Mouse (Mus musculus) cortical plate, adult 2 months (tissue): ENCODE data around the gene Pmm1. TPM values are rescaled to one million over a fixed set of nuclear protein-coding genes. Genes with fewer than 3 reads are reported as not detected.
A peak's percentile ranks its signal among the peaks of the same experiment; 100 is the strongest.
"Not testable (repeated sequence)": the region's sequence is repeated elsewhere in the genome, so short reads cannot be mapped to it uniquely, and the experiment has no call there.

Experiments
- H3K27ac ChIP-seq: fragments of 200-500 bp; 2 replicates; pipeline ENCODE4 v1.5.1; 2012; ENCODE audit warnings: low read length, control low read depth, inconsistent platforms; ENCODE audit not compliant: insufficient read depth
- H3K4me1 ChIP-seq: fragments of 200-500 bp; 2 replicates; pipeline ENCODE4 v1.6.1; 2011; ENCODE audit warnings: low read length; ENCODE audit not compliant: control insufficient read depth, insufficient read depth
- H3K4me3 ChIP-seq: fragments of 200-500 bp; 2 replicates; pipeline ENCODE4 v1.5.1; 2011; ENCODE audit warnings: mild to moderate bottlenecking, low read length, control low read depth; ENCODE audit not compliant: insufficient read depth
- CTCF ChIP-seq: fragments of 200-500 bp; IDR thresholded peaks from 2 replicates; pipeline ENCODE4 v1.5.1; 2011; ENCODE audit warnings: mild to moderate bottlenecking, control low read depth, low read length; ENCODE audit not compliant: insufficient read depth; ENCODE audit errors: extremely low read depth
- POLR2A ChIP-seq: fragments of 200-500 bp; IDR thresholded peaks from 2 replicates; pipeline ENCODE4 v1.6.1; 2011; ENCODE audit warnings: mild to moderate bottlenecking, low read length, control low read depth; ENCODE audit not compliant: insufficient read depth; ENCODE audit errors: extremely low read depth
- polyA plus RNA-seq: library from polyadenylated mRNA; depleted of rRNA; stranded (reverse); fragments of >200 nt; gene quantifications from 2 replicates; pipeline ENCODE4 v1.2.3, GENCODE M21; 2012; rRNA removed

The Pmm1 gene
- polyA plus RNA-seq: 294 and 300 TPM in 2 replicates

DNA sequence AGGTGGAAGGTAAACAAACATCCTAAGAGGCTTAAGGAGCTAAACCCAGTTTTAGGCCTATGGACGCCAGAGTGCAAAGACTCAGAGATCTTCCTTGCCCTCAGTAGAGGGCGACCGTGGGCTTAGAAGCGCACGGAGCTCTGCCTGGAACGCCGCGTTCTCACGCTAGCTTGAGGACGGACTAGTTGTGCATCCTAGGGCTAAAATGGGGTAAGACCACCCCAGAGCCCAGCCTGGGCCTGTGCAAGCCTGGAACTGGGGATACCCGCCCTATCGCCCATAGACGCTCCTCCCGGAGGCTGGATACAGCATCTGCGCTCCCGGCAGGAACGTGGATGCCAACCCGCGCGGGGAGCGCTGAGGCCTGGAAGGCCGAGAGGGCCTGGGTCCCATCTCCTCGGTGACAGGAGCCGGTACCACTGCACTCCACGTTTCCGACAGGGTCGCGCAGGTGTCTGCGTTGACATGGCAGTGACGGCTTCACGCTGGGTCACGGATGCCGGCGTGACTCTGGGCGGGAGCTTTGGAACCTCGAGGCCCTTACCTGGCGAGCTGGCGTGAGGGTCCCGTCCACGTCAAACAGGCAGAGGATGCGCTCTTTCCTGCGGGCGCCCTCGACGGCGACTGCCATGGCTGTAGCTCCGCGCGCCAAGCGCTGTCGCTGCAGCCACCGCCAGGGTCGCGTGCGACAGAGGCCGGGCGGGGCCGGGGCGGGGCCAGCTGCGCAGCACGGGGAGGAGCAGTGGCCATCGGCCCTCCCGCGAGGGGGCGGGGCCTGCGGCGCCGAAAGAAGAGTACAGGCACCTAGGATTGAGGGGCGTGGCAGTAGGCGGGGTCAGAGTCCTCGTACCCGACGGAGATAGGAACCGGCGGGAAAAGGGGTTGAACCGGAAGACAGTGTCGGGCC, at the start of gene Pmm1:
TSS of gene Pmm1 (minus strand) at position 760 of the 907 bp plus-strand sequence.
- Histone ChIP-seq H3K4me3 (peak within 1 kb of the TSS; percentile 81), H3K27ac (peak within 1 kb of the TSS; percentile 96), H3K4me1 (peaks cover 12% of the 10 kb centered on the region; the same call in 1 of the 2 replicates)
- TF ChIP-seq CTCF: peak; percentile 75
- TF ChIP-seq POLR2A: peak; percentile 57; the same call in 1 of the 2 replicates

DNA sequence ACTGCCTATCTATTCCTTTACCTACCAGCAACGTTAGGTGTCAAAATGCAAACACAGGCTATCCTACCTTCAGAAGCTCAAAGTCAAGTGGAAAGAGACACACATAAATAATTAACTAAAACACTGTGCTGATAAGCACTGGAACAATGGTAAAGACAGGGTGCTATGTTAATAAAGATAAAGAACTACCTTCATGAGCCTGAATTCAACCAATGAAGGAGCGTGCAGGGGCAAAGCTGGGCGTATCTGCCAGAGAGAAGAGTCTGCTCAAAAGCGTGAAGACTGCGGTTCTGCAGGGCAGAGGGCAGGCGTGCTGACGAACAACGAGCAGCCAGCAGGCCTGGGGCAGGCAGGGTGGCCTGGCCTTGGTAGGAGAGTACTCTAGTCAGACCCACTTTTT, 43.5 kb upstream of the Pmm1 start:
- Histone ChIP-seq H3K4me1 (peaks cover 2% of the 10 kb centered on the region; the same call in 1 of the 2 replicates), H3K4me3 (no peak overlapping the region), H3K27ac (no peak overlapping the region)
- TF ChIP-seq CTCF: no peak
- TF ChIP-seq POLR2A: no peak

- TF ChIP-seq CTCF (no peak), POLR2A (no peak)
- no peak overlapping the region for H3K27ac ChIP-seq
- no peaks in the 10 kb centered on the region for H3K4me1 ChIP-seq
- no peak overlapping the region for H3K4me3 ChIP-seq
Measured at GRCm38 (mm10) chr15:81993992-81994391, 33.3 kb upstream of the Pmm1 start.

DNA sequence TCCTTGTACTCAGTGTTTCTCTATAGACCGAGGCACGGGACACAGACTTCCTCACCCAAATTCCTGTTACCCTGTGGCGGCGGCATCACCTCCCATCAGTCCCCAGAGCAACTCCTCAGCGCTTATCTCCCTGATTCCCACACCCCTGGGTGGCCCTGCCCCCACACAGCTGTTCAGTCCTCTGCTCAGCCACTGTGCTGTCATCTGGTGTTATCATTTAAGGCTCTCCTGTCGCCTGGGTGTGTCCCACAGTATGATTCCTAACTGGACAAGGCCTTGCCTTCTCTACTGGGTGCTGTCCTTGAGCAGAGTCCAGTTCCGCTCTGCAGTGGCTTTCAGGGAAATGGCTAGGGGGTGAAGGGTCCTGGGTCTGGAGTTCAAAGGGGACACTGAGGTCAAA, 29.8 kb upstream of the Pmm1 start:
- Histone ChIP-seq H3K27ac (no peak overlapping the region), H3K4me1 (no peaks in the 10 kb centered on the region), H3K4me3 (no peak overlapping the region)
- no peak for TF ChIP-seq CTCF

DNA sequence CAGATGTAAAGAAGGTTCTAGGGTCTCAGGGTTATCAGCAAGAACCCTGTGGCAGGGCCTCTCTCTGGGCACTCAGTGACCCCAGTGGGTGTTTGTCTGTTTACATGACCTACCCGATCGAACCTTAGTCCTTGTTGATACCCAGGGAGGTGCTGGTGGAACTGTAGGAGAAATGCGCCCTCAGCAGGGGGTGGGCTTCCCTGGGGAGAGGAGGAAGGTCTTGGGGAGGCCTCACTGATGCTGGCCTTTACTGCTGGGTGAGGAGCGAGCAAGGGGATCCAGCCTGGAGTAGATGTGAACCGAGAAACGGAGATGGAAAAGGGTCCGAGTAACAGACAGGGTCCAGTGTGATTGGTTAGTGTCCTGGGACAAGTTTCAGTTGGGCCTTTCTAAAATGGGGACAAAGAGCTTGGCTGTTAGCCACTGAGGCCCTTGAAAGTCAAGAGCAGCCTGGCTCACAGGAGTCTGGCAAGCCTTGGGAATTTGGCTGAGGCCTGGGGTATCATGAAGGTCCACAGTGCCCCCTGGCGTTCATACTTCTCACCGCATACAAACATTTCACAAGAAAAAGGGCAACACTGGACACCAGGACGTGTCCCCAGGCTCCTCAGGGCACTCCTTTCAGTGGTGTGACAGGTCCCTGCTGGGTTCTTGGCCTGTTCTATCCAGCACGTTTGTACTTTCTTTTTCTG, 28.8 kb upstream of the Pmm1 start:
- no peak overlapping the region for H3K4me3 ChIP-seq
- H3K27ac ChIP-seq: no peak overlapping the region
- no peaks in the 10 kb centered on the region for H3K4me1 ChIP-seq
- TF ChIP-seq POLR2A (0 out of 2 replicates have a peak, but pooled peaks have one; percentile 8), CTCF (peak; percentile 72)

DNA sequence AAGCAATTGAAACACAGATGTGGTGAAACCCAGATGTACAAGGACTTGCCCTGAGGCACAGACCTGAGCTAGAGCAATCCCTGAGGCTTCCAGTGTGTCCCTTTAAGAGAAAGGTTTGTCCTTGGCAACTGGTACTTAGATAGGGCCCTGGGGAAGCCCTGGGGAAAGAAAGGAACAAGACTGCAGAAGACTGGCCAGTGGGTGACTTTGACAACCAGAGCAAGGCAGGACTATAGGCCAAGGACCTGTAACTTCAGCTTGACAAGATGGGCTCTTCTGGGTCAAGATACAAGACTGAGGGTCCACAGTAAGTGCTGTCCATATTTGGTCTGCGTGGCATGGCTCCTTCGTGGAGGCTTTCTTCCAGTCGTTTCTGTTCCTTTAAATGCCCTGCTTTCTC, 26.9 kb upstream of the Pmm1 start, which contains the start of gene Xrcc6:
TSS of gene Xrcc6 (plus strand) at position 190 of the 400 bp plus-strand sequence.
- TF ChIP-seq POLR2A (no peak), CTCF (no peak)
- Histone ChIP-seq H3K4me1 (no peaks in the 10 kb centered on the region), H3K27ac (no peak within 1 kb of the TSS), H3K4me3 (no peak within 1 kb of the TSS)

- Histone ChIP-seq H3K27ac (0 out of 2 replicates have a peak overlapping the region, but pooled peaks have one; percentile 59), H3K4me3 (no peak overlapping the region), H3K4me1 (no peaks in the 10 kb centered on the region)
- TF ChIP-seq CTCF (no peak), POLR2A (no peak)
Measured at GRCm38 (mm10) chr15:81985267-81986161, 24.8 kb upstream of the Pmm1 start.

DNA sequence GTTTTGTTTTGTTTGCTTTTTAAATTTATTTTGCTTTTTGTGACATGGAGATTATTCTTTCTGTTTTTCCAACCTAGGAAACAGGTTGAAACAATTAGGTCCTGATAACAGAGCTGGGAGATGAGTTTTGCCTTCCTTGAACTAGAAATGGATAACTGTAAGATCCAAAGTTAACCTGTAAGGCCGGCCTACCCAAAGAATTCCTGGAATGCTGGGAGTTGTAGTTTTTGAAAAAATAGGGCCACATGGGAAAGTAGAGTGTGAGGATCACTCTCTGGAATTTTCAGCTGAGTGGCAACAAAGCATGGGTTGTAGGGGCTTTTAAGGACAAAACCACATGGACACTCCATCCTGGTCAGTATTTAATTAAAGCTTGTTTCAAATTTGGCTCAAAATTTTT, 21.4 kb upstream of the Pmm1 start:
- H3K4me3 ChIP-seq: no peak overlapping the region

GRCm38 (mm10) chr15:81980321-81980720, 19.6 kb upstream of the Pmm1 start, which contains the start of gene 1700029P11Rik:
TSS of gene 1700029P11Rik (plus strand) at chr15:81980540.
- no peak within 1 kb of the TSS for H3K27ac ChIP-seq
- H3K4me3 ChIP-seq: no peak within 1 kb of the TSS
- TF ChIP-seq POLR2A (no peak), CTCF (no peak)
- no peaks in the 10 kb centered on the region for H3K4me1 ChIP-seq

More for the DNA sequence above, 21.4 kb upstream of the Pmm1 start:
- TF ChIP-seq CTCF (no peak), POLR2A (no peak)
- Histone ChIP-seq H3K4me1 (no peaks in the 10 kb centered on the region), H3K27ac (no peak overlapping the region)

- H3K27ac ChIP-seq, H3K4me3 ChIP-seq, H3K4me1 ChIP-seq: not testable (repeated sequence)
Measured at GRCm38 (mm10) chr15:81975156-81975555, 14.4 kb upstream of the Pmm1 start.

GRCm38 (mm10) chr15:81970498-81970897, 9.8 kb upstream of the Pmm1 start:
- H3K4me1 ChIP-seq, H3K27ac ChIP-seq, H3K4me3 ChIP-seq: not testable (repeated sequence)

DNA sequence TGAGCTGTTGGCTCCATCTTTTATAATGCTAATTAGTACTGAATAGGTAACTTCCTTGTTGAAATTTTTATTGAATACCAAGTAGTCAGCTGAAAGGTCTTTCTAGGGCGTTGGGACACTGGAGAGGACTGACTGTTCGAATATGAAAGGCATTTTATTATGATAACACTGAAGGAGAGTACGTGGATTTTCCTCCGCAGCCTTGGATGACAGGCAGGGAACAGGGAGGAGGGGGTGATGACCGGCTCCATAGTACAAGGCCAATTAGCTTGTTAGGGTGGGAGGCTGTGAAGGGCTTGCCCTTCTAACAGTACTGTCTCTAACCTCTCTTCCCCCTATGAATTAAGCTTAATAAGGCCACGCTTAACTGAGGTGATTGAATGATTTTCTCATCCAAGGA, 8.9 kb upstream of the Pmm1 start:
- not testable (repeated sequence) for H3K4me1 ChIP-seq, H3K27ac ChIP-seq, H3K4me3 ChIP-seq
